Mouse (Mus musculus): ENCODE data around the gene Fam57b. TPM values are rescaled to one million over a fixed set of nuclear protein-coding genes. Genes with fewer than 3 reads are reported as not detected.

Fam57b gene
- polyA plus RNA-seq, 1 experiment from 2014 or later = 21.4 TPM

DNA sequence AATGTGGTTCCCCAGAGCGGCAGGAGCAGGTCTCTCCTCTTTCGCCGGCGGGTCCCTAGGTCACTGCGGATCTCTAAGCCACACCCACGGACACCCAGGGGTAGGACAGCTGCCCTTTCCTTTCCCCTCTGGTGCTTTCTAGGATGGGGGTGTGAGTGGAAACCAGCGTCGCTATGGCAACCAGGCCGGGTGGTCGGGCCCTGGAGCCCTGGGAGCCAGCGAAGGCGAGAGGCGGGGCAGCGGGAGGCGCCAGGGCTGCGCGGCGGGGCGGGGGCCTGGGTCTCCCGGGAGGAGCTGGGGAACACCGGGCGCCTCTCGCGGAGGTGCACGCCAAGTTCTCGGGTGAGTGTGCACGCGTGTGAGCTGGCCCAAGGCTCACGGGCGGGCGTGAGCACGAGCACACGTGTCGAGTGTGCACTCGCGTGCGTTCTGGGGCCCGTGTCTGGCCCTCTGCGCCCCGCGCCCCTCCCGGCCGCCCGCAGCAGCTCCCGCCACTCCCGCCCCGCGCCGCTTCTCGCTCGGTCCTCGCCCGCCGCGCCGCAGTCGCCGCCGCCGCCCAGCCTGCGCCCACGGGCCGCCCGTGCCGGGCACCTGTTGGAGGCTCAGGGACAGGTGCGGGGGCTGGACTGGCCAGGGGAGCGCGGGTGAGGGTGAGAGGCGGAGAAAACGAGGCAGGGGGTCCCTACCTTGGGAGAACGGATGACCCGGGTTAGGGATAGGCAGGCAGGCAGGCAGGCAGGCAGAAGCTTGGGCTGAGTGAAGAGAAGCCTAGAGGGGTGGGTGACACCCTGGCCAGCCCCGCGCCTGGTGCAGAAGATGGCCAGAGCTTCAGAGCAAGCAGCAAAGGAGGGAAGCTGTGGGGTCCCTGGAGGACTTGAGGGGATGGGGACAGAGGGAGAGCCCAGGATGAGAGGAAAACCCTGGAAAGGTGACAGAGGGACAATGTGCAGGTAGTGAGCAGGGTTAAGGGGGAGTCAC is 50.2 kb downstream of the Fam57b start:
- no peak overlapping the region for H3K27ac ChIP-seq

DNA sequence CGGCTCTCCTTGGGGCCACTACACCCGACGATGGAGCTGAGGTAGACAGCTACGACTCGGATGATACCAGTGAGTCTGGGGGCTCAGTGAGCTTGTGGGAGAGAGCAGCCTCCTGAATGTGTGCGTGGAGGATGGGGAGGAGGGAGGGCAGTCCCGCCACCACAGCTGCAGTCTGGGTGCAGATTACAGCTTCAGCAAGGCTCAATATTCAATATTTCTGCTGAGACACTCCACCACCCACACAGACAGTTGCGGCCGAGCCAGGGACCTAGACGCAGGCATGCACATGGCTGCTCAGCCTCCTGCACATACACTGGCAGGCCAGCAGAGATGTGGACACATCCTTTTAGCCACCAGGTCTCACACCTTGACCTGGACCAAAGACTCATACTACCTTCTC is 51.3 kb downstream of the Fam57b start:
- H3K27ac ChIP-seq = no peak overlapping the region
- WGBS = 22% methylated on average over 10 of the region's 10 CpGs
- H3K4me3 ChIP-seq = peak overlapping the region; percentile 54
- H3K27me3 ChIP-seq (replicated peaks) = peaks cover 37% of the 10 kb centered on the region
- H3K9me3 ChIP-seq = no peaks in the 10 kb centered on the region
- peaks cover 21% of the 10 kb centered on the region for H3K4me1 ChIP-seq
- peak overlapping the region; percentile 75 for H3K9ac ChIP-seq
- ATAC-seq (ENCODE audit: low FRiP score, low read depth) = no peak
- peak overlapping the region; percentile 99 for H3K4me2 ChIP-seq (replicated peaks)
- peaks cover 28% of the 10 kb centered on the region for H3K36me3 ChIP-seq

More for the DNA sequence above, 50.2 kb downstream of the Fam57b start:
- peak overlapping the region; percentile 75 for H3K9ac ChIP-seq
- peaks cover 17% of the 10 kb centered on the region for H3K36me3 ChIP-seq
- H3K4me1 ChIP-seq = peaks cover 21% of the 10 kb centered on the region
- peak overlapping the region; percentile 99 for H3K4me2 ChIP-seq (replicated peaks)
- peak; percentile 51 for ATAC-seq (ENCODE audit: low FRiP score, low read depth)
- WGBS = 1% methylated on average over 72 of the region's 74 CpGs
- peak overlapping the region; percentile 54 for H3K4me3 ChIP-seq
- no peaks in the 10 kb centered on the region for H3K9me3 ChIP-seq
- H3K27me3 ChIP-seq (replicated peaks) = peaks cover 40% of the 10 kb centered on the region

DNA sequence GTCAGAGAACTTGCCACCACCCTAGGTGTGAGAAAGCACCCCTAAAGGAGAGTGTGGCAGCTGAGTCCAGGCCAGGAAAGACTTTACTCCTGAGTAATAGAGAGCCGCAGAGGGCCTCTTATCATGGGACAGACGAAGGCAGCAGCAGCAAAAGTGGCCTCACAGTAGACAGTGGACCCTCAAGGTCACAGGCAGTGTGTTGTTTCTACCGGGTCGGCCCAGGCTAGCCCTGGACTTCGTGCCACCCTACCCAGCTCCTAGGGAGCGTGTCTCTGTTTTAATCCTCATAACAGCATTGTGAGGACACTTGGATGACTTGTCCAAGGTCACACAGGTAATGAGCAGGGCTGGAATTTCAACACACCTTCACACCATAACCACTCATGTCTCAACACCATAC is 52.7 kb downstream of the Fam57b start:
- H3K4me1 ChIP-seq = peaks cover 21% of the 10 kb centered on the region
- 92% methylated on average over 6 of the region's 6 CpGs for WGBS

DNA sequence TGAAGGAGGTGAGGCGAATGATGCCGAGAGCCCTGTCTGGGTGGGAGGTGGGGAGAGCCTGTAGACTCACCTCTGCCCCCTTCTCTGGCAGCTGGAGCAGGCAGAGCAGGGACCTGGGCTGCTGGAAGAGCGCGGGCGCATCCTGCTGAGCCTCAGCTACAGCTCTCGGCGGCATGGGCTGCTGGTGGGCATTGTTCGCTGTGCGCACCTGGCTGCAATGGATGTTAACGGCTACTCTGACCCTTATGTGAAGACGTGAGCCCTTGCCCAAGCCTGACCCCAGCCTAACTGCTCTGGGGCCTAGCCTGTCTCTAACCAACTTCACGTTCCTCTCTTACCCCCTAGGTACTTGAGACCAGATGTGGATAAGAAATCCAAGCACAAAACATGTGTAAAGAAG is 53.7 kb downstream of the Fam57b start:
- Histone ChIP-seq H3K9ac (no peak overlapping the region), H3K4me3 (no peak overlapping the region), H3K4me1 (peaks cover 21% of the 10 kb centered on the region), H3K36me3 (peaks cover 51% of the 10 kb centered on the region), H3K9me3 (no peaks in the 10 kb centered on the region), H3K27ac (no peak overlapping the region), H3K27me3 (replicated peaks) (peaks cover 37% of the 10 kb centered on the region), H3K4me2 (replicated peaks) (no peak overlapping the region)
- no peak for ATAC-seq (ENCODE audit: low FRiP score, low read depth)
- 46% methylated on average over 12 of the region's 12 CpGs for WGBS

More for the DNA sequence above, 52.7 kb downstream of the Fam57b start:
- H3K4me2 ChIP-seq (replicated peaks) = no peak overlapping the region
- no peak overlapping the region for H3K4me3 ChIP-seq
- H3K9ac ChIP-seq = no peak overlapping the region
- peaks cover 37% of the 10 kb centered on the region for H3K27me3 ChIP-seq (replicated peaks)
- H3K9me3 ChIP-seq = no peaks in the 10 kb centered on the region
- H3K27ac ChIP-seq = no peak overlapping the region
- peaks cover 41% of the 10 kb centered on the region for H3K36me3 ChIP-seq
- no peak for ATAC-seq (ENCODE audit: low FRiP score, low read depth)

DNA sequence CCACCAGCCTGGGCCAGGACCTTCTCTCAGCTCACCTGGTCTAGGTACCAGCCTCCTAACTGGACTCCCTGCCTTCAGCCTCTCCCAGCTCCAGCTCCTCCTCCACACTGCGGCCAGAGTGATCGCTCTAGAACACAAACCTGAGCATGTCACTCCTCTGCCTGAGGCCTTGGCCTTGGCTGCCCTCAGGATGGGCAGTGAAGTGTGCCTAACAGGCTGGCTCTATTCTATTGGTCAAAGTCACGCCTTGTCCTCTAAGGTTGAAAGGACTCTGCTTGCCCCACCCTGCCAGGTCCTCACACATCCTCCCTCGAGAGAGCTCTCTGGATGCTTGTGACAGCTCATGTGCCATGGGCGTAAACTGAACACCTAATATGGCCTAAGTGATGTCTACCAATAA is 56.0 kb downstream of the Fam57b start:
- no peak for ATAC-seq (ENCODE audit: low FRiP score, low read depth)
- no peak overlapping the region for H3K27ac ChIP-seq
- WGBS = 86% methylated on average over 5 of the region's 5 CpGs
- H3K27me3 ChIP-seq (replicated peaks) = peaks cover 22% of the 10 kb centered on the region
- peaks cover 73% of the 10 kb centered on the region for H3K36me3 ChIP-seq
- H3K4me1 ChIP-seq = peaks cover 5% of the 10 kb centered on the region
- no peak overlapping the region for H3K9ac ChIP-seq
- H3K4me2 ChIP-seq (replicated peaks) = no peak overlapping the region
- no peaks in the 10 kb centered on the region for H3K9me3 ChIP-seq
- H3K4me3 ChIP-seq = no peak overlapping the region

DNA sequence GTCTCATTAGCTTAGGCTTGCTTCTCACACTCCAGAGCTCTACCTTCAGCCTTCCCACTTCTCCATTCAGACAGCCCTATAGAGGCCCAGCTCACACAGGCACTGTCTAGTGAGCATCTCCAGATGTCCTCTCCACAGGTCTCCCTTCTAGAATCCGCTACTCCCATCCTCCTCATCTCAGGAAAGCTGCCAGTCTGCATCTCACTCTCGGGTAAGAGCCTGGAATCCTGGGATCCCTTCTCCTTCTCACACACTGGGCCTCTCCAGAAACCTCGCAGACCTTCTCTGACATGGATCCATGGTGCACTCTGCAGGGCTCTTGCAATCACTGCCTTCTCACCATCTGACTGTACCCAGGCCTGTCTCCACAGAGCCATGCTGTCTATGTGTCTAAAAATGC is 58.2 kb downstream of the Fam57b start:
- Histone ChIP-seq H3K4me2 (replicated peaks) (no peak overlapping the region), H3K4me1 (no peaks in the 10 kb centered on the region), H3K27me3 (replicated peaks) (peaks cover 1% of the 10 kb centered on the region), H3K4me3 (no peak overlapping the region), H3K9me3 (no peaks in the 10 kb centered on the region), H3K36me3 (peaks cover 87% of the 10 kb centered on the region), H3K27ac (no peak overlapping the region), H3K9ac (no peak overlapping the region)
- no peak for ATAC-seq (ENCODE audit: low FRiP score, low read depth)
- WGBS = 87% methylated on average over 3 of the region's 3 CpGs

DNA sequence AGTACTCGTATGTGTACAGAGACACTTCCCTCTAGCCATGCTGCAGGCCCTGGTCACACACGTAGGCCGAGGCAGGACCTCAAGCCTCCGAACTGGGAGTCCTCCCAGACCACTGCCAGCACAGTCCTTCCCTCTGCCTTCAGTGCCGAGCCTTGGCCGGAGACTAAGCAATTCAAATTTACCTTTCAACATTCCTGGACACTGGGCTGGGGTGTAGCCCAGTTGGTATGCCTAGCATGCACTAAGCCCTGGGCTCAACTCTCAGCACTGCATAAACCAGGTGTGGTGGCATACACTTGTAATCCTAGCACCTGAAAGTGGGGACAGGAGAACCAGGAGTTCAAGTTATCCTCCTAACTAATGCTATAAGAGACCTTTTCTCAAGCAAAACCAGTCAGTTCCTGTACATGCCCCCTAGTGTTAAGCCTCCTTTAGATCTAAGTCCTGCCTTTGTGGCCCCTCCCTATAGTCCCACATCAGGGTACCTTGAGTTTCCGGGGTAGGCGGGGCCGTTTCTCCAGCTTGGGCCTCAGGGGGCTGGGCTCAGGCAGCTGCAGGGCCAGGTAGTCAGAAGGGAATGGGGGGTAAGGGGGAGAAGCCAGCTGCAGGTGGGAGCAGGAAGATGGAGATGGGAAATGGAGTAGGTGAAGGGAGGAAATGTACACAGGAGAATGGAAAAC is 59.4 kb downstream of the Fam57b start:
- Histone ChIP-seq H3K36me3 (peaks cover 78% of the 10 kb centered on the region), H3K9ac (no peak overlapping the region)
- 71% methylated on average over 9 of the region's 9 CpGs for WGBS

DNA sequence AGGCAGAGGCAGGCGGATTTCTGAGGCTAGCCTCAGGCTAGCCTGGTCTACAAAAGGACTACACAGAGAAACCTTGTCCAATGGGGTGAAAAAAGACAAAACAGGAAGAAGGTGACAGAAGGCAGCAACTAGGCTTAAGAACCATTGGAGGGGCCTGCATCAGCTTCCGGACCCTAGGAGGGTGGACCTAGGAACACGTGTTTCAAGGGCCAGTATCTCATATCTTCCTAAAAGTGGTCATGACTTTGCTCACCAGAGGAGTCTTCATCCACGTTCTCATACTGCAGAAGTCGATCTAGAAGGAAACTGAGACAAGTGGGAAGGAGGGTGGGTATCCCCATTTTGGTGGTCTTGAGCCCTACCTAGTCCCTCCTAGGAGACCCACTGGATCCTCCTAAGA is 63.5 kb downstream of the Fam57b start:
- peak; percentile 10; the same call in 1 of the 2 replicates for ATAC-seq (ENCODE audit: low FRiP score, low read depth)
- Histone ChIP-seq H3K27me3 (replicated peaks) (no peaks in the 10 kb centered on the region), H3K4me3 (peak overlapping the region; percentile 62), H3K4me1 (peaks cover 27% of the 10 kb centered on the region), H3K27ac (no peak overlapping the region), H3K4me2 (replicated peaks) (peak overlapping the region; percentile 79), H3K9ac (peak overlapping the region; percentile 54), H3K9me3 (no peaks in the 10 kb centered on the region), H3K36me3 (peaks cover 62% of the 10 kb centered on the region)
- WGBS = 73% methylated on average over 5 of the region's 5 CpGs

More for the DNA sequence above, 59.4 kb downstream of the Fam57b start:
- no peak for ATAC-seq (ENCODE audit: low FRiP score, low read depth)
- Histone ChIP-seq H3K4me2 (replicated peaks) (no peak overlapping the region), H3K9me3 (no peaks in the 10 kb centered on the region), H3K4me3 (no peak overlapping the region), H3K27ac (no peak overlapping the region), H3K27me3 (replicated peaks) (no peaks in the 10 kb centered on the region), H3K4me1 (peaks cover 8% of the 10 kb centered on the region)

DNA sequence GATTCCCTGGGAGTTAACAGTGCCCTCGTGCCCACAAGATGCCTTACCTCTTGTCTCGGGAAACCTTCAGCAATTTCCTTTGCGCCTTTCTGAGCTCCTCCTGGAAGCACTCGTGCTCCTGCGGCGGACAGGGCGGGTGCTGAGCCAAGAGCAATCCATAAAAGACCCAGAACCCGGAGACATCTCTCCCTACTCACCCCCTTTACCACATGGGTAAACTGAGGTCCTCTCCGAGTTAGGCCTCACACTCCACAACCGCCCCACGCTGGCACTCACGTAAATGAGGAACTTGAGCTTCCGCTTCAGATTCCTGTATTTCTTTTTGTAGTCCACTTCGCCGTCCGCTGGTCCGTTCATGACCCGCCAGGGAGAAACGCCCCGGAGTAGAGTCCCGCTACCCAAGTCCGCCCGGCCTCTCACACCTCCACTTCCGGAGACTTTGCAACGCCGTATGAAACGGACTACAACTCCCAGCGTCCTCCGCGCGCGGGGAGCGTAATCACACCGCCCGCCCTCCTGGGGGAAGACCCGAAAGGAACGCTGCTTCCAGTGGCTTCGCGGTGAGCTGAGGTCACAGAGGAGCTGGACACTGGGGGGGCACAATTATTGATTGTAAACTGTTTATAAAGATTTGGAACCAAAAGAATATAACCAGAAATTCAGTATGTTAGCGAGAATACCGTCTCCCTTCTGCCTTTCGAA is 64.1 kb downstream of the Fam57b start, which contains the start of gene Hirip3:
TSS of gene Hirip3 (plus strand) at position 544 of the 702 bp plus-strand sequence.
- peak; percentile 92 for ATAC-seq (ENCODE audit: low FRiP score, low read depth)
- Histone ChIP-seq H3K4me1 (peaks cover 27% of the 10 kb centered on the region), H3K36me3 (peaks cover 62% of the 10 kb centered on the region), H3K27me3 (replicated peaks) (no peaks in the 10 kb centered on the region), H3K4me3 (peak within 1 kb of the TSS; percentile 62), H3K4me2 (replicated peaks) (peak within 1 kb of the TSS; percentile 79), H3K27ac (peak within 1 kb of the TSS; percentile 13; the same call in 1 of the 2 replicates), H3K9me3 (no peaks in the 10 kb centered on the region), H3K9ac (peak within 1 kb of the TSS; percentile 54)
- 3% methylated on average over 42 of the region's 42 CpGs for WGBS

DNA sequence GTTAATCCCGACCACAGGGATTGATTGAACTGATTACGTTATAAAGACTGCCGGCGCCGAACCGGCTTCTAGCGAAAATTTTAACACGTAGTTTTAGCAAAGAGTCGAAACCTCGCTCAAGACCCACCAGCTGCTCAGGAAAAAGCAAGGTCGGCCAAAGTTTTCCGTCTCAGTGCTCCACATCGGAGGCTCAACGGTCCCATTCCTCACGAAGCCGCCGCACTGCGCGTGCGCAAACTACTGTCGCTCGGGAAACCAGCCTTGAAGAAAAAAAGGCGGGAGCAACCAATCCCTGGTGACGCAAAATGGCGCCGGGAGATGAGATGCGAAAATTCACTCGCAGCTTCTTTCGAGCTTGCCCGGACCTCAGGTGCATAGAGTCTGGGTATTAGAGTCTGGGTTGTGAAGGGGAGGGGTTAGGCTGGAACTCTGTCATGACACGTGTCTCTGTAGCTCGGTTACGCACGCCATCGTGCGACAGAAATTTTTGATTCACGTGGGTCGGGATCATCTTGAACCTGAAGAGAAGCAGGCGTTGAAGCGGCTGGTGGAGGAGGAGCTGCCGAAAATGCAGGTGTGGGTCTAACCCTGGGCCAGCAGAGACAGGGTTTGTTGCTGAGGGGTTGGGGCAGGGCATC is 64.8 kb downstream of the Fam57b start, which contains the start of gene Ino80e:
TSS of gene Ino80e (minus strand) at position 231 of the 638 bp plus-strand sequence.
- peak; percentile 78 for ATAC-seq (ENCODE audit: low FRiP score, low read depth)
- H3K4me2 ChIP-seq (replicated peaks) = peak within 1 kb of the TSS; percentile 79
- whole genome bisulfite sequencing = under 1% methylated on average over 41 of the region's 41 CpGs

DNA sequence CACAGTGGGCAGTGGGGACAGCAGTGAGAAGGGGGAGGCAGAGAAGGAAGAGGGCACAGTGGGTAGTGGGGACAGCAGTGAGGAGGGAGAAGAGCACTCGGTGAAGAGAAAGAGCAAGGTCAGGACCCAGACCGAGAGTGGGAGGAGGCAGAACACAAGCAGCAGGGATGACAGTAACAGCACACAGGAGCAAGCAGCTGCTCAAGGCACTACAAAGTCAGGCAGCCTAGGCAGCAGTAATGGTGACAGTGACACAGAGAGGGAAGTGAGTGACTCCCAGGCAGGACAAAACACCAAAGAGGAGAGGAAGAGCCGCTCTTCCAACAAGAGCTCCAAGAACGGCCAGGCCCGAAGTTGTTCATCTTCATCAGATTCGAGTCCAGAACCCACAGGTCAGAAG is 66.3 kb downstream of the Fam57b start:
- ATAC-seq (ENCODE audit: low FRiP score, low read depth) = no peak
- H3K4me1 ChIP-seq = peaks cover 27% of the 10 kb centered on the region

More for the DNA sequence above, 64.8 kb downstream of the Fam57b start, which contains the start of gene Ino80e:
- H3K36me3 ChIP-seq = peaks cover 62% of the 10 kb centered on the region
- H3K27ac ChIP-seq = peak within 1 kb of the TSS; percentile 13
- H3K9me3 ChIP-seq = no peaks in the 10 kb centered on the region
- H3K27me3 ChIP-seq (replicated peaks) = no peaks in the 10 kb centered on the region
- H3K4me3 ChIP-seq = peak within 1 kb of the TSS; percentile 62
- peaks cover 27% of the 10 kb centered on the region for H3K4me1 ChIP-seq
- H3K9ac ChIP-seq = peak within 1 kb of the TSS; percentile 54

More for the DNA sequence above, 66.3 kb downstream of the Fam57b start:
- WGBS = 66% methylated on average over 6 of the region's 6 CpGs
- H3K9me3 ChIP-seq = no peaks in the 10 kb centered on the region
- H3K27me3 ChIP-seq (replicated peaks) = no peaks in the 10 kb centered on the region
- H3K27ac ChIP-seq = peak overlapping the region; percentile 6
- H3K4me3 ChIP-seq = peak overlapping the region; percentile 62; the same call in 1 of the 2 replicates
- peaks cover 62% of the 10 kb centered on the region for H3K36me3 ChIP-seq
- peak overlapping the region; percentile 79 for H3K4me2 ChIP-seq (replicated peaks)
- H3K9ac ChIP-seq = peak overlapping the region; percentile 54
